7 mouse cellular contexts compared by ENCODE assay signal in genomic region chr2:170354963-170355367, GRCm38 (mm10).
DNase-seq lines count a peak whose midpoint lies in the region; ATAC-seq lines count a peak whose summit lies in the region.

No protein-coding gene starts in this region.

- ATAC-seq in common myeloid progenitor, adult 5-6 weeks (replicated peaks; ENCODE audit: low read depth, poor library complexity, severe bottlenecking), result peak; percentile 81
- no peak; the same call in 1 of the 2 replicates for ATAC-seq in intestine, embryonic 14.5 days (replicated peaks; ENCODE audit: low FRiP score, low TSS enrichment, low read depth)
- peak; percentile 87 for ATAC-seq in megakaryocyte progenitor cell, adult 5-6 weeks (replicated peaks; ENCODE audit: poor library complexity)

- 11% methylated on average over 10 of the region's 10 CpGs for WGBS in intestine, embryonic 14.5 days

- H3K4me3 ChIP-seq in intestine, embryonic 14.5 days (ENCODE audit: low read depth, low read length), result no peak overlapping the region

- H3K4me1 ChIP-seq in intestine, embryonic 14.5 days (replicated peaks; ENCODE audit: control insufficient read depth, insufficient read depth, low read length), result no peaks in the 10 kb centered on the region; the same call in 1 of the 2 replicates

- H3K9ac ChIP-seq in intestine, embryonic 14.5 days (ENCODE audit: low read length), result no peak overlapping the region

- no peak overlapping the region for H3K27ac ChIP-seq in intestine, embryonic 14.5 days (ENCODE audit: low read depth)

- peak; percentile 90 for DNase-seq in adipocyte (ENCODE audit: low spot score)
- DNase-seq in gastrocnemius, postnatal 10 days, result peak; percentile 78
- DNase-seq in intestine, embryonic 14.5 days (ENCODE audit: low spot score), result peak; percentile 90
- peak; percentile 25 to 90 for DNase-seq in left cerebral cortex, adult 9 months (ENCODE audit: low spot score in 2 of 2)
- peak; percentile 82 for DNase-seq in right cerebral cortex, postnatal 14 days

- no peaks in the 10 kb centered on the region for H3K36me3 ChIP-seq in intestine, embryonic 14.5 days (ENCODE audit: control insufficient read depth, insufficient read depth, low read length)

- H3K9me3 ChIP-seq in intestine, embryonic 14.5 days (ENCODE audit: control insufficient read depth, low read length), result no peaks in the 10 kb centered on the region

- H3K4me2 ChIP-seq in intestine, embryonic 14.5 days (ENCODE audit: low read length), result peak overlapping the region; percentile 37

- H3K27me3 ChIP-seq in intestine, embryonic 14.5 days (replicated peaks; ENCODE audit: control insufficient read depth, insufficient read depth, low read length), result no peaks in the 10 kb centered on the region
